Mouse (Mus musculus): ENCODE results near the gene Amph.

DNA sequence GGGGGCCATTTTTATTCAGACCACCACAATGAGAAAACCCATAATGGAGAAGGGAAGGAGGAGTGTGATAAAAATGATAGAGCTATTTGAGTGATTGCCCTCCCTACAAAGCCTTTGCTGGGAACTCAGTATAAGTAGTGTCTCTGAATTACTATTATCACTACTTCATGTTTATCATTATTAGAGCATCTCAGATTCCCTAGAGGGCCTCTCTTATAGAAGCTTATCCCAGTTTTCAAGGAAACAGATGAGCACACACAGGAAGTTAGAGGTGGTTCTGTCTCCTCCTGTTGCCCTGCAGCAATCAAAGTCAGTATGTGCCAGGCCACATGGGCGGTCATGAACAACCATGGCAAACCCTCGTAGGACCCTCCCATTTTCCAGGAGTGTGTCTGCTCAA, 190.5 kb downstream of the Amph start:
- TF ChIP-seq CTCF (IDR thresholded peaks at IDR 0.05; ENCODE audit: borderline replicate concordance, insufficient read depth, low read depth, low read length): no peak
- no peak for TF ChIP-seq POLR2A (IDR thresholded peaks at IDR 0.05; ENCODE audit: borderline replicate concordance, insufficient read depth, low read length)

All from cerebellum, adult 2 months (tissue).